Mouse (Mus musculus) hindbrain, embryonic 15.5 days (tissue): ENCODE measurements around the gene Clip1. TPM values are rescaled to one million over a fixed set of nuclear protein-coding genes. Genes with fewer than 3 reads are reported as not detected.
A peak's percentile ranks its signal among the peaks of the same experiment; 100 is the strongest.

Experiments used
- ATAC-seq: fragments of 200-750 bp; cut with Nextera tagmentation; 2 replicates; pipeline ENCODE4 v1.8.0; 2017; ENCODE audit warnings: low read depth, moderate number of reproducible peaks, moderate TSS enrichment; ENCODE audit not compliant: low FRiP score
- H3K27ac ChIP-seq: fragments of 300-500 bp; sonication (generic); replicated peaks from 2 replicates; pipeline ENCODE4 v1.5.1; 2015; ENCODE audit warnings: mild to moderate bottlenecking, inconsistent platforms
- H3K27me3 ChIP-seq: fragments of 300-500 bp; sonication (generic); 2 replicates; pipeline ENCODE4 v1.6.1; 2015; ENCODE audit warnings: control low read depth, inconsistent platforms
- H3K36me3 ChIP-seq: fragments of 300-500 bp; sonication (generic); 2 replicates; pipeline ENCODE4 v1.6.1; 2015; ENCODE audit warnings: control low read depth, inconsistent platforms
- H3K4me1 ChIP-seq: fragments of 300-500 bp; sonication (generic); replicated peaks from 2 replicates; pipeline ENCODE4 v1.6.1; 2015; ENCODE audit warnings: control low read depth, inconsistent platforms
- H3K4me2 ChIP-seq: fragments of 300-500 bp; sonication (generic); 2 replicates; pipeline ENCODE4 v1.6.1; 2015; ENCODE audit warnings: moderate library complexity, mild to moderate bottlenecking, inconsistent platforms
- H3K4me3 ChIP-seq: fragments of 300-500 bp; sonication (generic); 2 replicates; pipeline ENCODE4 v1.5.1; 2015; ENCODE audit warnings: mild to moderate bottlenecking, inconsistent platforms
- H3K9ac ChIP-seq: fragments of 300-500 bp; sonication (generic); 2 replicates; pipeline ENCODE4 v1.6.1; 2015; ENCODE audit warnings: inconsistent platforms
- H3K9me3 ChIP-seq: fragments of 300-500 bp; sonication (generic); 2 replicates; pipeline ENCODE4 v1.6.1; 2016; ENCODE audit warnings: control low read depth, inconsistent platforms
- WGBS: fragments of 180-500 bp; shearing (Covaris S2); methylation state at CpG from one replicate; pipeline ENCODE4 v1.1.7; 2015; 5-methylcytosine and 5-hydroxymethylcytosine counted together
- polyA plus RNA-seq: library from polyadenylated mRNA; unstranded; fragments of >200 nt; fragmentation: Nextera tagmentation; extraction: Ambion mirVana; gene quantifications from 2 replicates; pipeline ENCODE4 v1.2.1, GENCODE M21; 2015

Gene Clip1
- polyA plus RNA-seq, 1 experiment from 2014 or later: 81.0 TPM

- Histone ChIP-seq H3K4me3 (no peak overlapping the region), H3K27ac (no peak overlapping the region), H3K4me1 (peaks cover 7% of the 10 kb centered on the region), H3K9me3 (no peaks in the 10 kb centered on the region), H3K9ac (no peak overlapping the region), H3K27me3 (no peaks in the 10 kb centered on the region), H3K4me2 (no peak overlapping the region), H3K36me3 (peaks cover 55% of the 10 kb centered on the region)
- WGBS: 88% methylated on average over 3 of the region's 3 CpGs
- ATAC-seq: no peak
Observed at GRCm38 (mm10) chr5:123576696-123577095, 107.7 kb downstream of the Clip1 start.

- peaks cover 30% of the 10 kb centered on the region for H3K36me3 ChIP-seq
- H3K4me2 ChIP-seq: peak overlapping the region; percentile 84
- ATAC-seq: peak; percentile 10; the same call in 1 of the 2 replicates
- no peak overlapping the region for H3K9ac ChIP-seq
- H3K4me1 ChIP-seq: peaks cover 11% of the 10 kb centered on the region
- peak overlapping the region; percentile 35; the same call in 1 of the 2 replicates for H3K27ac ChIP-seq
- H3K4me3 ChIP-seq: peak overlapping the region; percentile 93
- no peaks in the 10 kb centered on the region for H3K9me3 ChIP-seq
- no peaks in the 10 kb centered on the region for H3K27me3 ChIP-seq
- 64% methylated on average over 8 of the region's 8 CpGs for WGBS
Observed at GRCm38 (mm10) chr5:123573362-123573761, 111.1 kb downstream of the Clip1 start.

GRCm38 (mm10) chr5:123572357-123573186, 111.8 kb downstream of the Clip1 start, which contains the start of gene Vps33a:
Vps33a (minus strand) TSS chr5:123573038.
- peak within 1 kb of the TSS; percentile 87 for H3K27ac ChIP-seq
- no peaks in the 10 kb centered on the region for H3K9me3 ChIP-seq
- under 1% methylated on average over 54 of the region's 54 CpGs for WGBS
- H3K27me3 ChIP-seq: no peaks in the 10 kb centered on the region
- ATAC-seq: peak; percentile 94
- peaks cover 11% of the 10 kb centered on the region for H3K4me1 ChIP-seq
- H3K36me3 ChIP-seq: peaks cover 28% of the 10 kb centered on the region
- peak within 1 kb of the TSS; percentile 84 for H3K4me2 ChIP-seq
- H3K4me3 ChIP-seq: peak within 1 kb of the TSS; percentile 93
- peak within 1 kb of the TSS; percentile 77 for H3K9ac ChIP-seq

DNA sequence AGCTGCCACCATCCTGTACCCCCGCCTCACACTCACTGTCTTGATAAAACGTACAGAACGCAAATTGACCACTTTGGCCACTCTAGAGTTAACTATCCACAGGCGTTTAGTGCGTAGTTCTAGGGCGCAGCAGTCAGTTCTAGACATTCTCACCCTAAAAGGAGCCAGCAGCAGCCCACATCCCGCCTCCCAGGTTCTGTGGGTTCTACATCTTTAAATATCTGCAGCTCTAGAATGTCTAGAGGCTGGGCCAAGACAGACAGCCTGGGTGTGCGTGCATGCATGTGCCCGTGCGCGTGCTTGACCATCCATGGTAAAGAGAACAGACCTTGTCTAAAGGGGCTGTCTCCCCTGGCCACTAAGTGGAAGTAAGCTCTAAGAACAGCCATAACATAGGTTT, 123.3 kb downstream of the Clip1 start:
- H3K9me3 ChIP-seq: no peaks in the 10 kb centered on the region
- H3K36me3 ChIP-seq: peaks cover 77% of the 10 kb centered on the region
- H3K27me3 ChIP-seq: no peaks in the 10 kb centered on the region
- no peak for ATAC-seq
- H3K4me1 ChIP-seq: no peaks in the 10 kb centered on the region
- no peak overlapping the region for H3K4me2 ChIP-seq
- H3K9ac ChIP-seq: no peak overlapping the region
- no peak overlapping the region for H3K27ac ChIP-seq
- H3K4me3 ChIP-seq: no peak overlapping the region
- WGBS: 96% methylated on average over 11 of the region's 11 CpGs

DNA sequence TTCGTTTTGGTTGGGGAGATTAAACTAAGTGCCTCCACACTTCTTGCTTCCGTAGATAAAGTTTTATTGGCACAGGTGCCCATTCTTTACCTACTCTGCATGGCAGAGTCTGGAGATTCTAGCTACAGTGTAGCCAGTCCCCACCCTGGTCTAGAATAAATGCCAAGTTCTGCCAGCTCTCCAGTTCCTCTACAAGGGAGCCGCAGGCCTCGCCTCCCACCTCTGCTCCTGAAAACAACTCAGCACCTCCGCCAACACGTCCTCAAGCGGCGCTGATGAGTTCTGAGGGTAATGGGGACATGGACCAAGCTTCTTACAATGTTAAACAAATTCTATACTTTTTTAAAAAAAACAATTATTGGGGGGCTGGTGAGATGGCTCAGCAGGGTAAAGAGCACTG, 124.8 kb downstream of the Clip1 start:
- WGBS: 96% methylated on average over 8 of the region's 8 CpGs
- Histone ChIP-seq H3K36me3 (peaks cover 69% of the 10 kb centered on the region), H3K27ac (no peak overlapping the region), H3K4me1 (no peaks in the 10 kb centered on the region), H3K27me3 (no peaks in the 10 kb centered on the region), H3K9ac (no peak overlapping the region), H3K4me3 (no peak overlapping the region), H3K4me2 (no peak overlapping the region), H3K9me3 (no peaks in the 10 kb centered on the region)
- no peak for ATAC-seq

DNA sequence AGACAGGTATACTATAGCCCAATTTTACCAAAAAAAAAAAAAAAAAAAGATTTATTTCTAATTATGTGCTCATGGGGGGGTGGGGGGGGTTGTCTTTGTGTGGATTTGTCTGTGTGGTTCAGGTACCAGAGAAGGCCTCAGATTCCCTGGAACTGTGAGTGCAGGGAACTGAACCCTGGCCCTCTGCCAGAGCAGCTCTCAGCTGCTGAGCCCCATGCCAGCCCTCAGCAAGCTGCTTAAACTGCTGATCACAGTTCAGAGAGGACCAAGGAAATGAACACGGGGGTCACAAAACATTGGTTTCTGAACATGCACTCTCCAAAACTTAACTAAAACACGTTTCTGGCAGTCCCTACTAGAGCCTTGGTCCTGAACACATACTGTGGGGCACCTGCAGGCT, 128.0 kb downstream of the Clip1 start:
- Histone ChIP-seq H3K27me3 (no peaks in the 10 kb centered on the region), H3K27ac (no peak overlapping the region), H3K9ac (no peak overlapping the region), H3K4me3 (no peak overlapping the region), H3K4me1 (no peaks in the 10 kb centered on the region), H3K4me2 (no peak overlapping the region), H3K9me3 (no peaks in the 10 kb centered on the region), H3K36me3 (peaks cover 46% of the 10 kb centered on the region)
- 60% methylated on average over 2 of the region's 2 CpGs for whole genome bisulfite sequencing
- no peak for ATAC-seq

- 91% methylated on average over 7 of the region's 7 CpGs for WGBS
- H3K4me1 ChIP-seq: no peaks in the 10 kb centered on the region
- H3K36me3 ChIP-seq: peaks cover 42% of the 10 kb centered on the region
- H3K4me2 ChIP-seq: no peak overlapping the region
- no peaks in the 10 kb centered on the region for H3K9me3 ChIP-seq
- no peak overlapping the region for H3K9ac ChIP-seq
- H3K27ac ChIP-seq: no peak overlapping the region
- no peak overlapping the region for H3K4me3 ChIP-seq
- H3K27me3 ChIP-seq: no peaks in the 10 kb centered on the region
- no peak for ATAC-seq
Observed at GRCm38 (mm10) chr5:123555693-123556092, 128.7 kb downstream of the Clip1 start.

DNA sequence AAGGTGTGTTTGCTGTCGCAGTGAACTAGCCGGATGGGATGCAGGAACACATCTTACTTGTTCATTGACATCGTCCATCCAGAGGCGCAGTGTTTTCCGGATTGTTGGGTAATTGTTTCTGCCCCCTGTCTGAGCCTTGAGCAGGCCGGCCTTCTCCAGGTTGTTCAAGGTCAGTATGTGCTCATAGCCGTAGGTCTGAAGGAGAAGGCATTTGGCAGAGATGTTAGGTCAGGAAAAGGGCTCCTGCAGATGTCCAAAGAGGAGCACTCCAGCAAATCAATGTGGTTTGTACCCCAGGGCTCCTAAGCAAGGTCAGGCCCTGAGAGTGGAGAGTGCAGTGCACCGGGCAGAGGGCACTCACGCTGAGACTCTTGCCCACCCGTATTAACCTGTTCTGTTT, 150.6 kb downstream of the Clip1 start:
- Histone ChIP-seq H3K27ac (no peak overlapping the region), H3K4me2 (no peak overlapping the region), H3K27me3 (no peaks in the 10 kb centered on the region), H3K9ac (no peak overlapping the region), H3K4me1 (no peaks in the 10 kb centered on the region), H3K4me3 (no peak overlapping the region), H3K9me3 (no peaks in the 10 kb centered on the region), H3K36me3 (peaks cover 80% of the 10 kb centered on the region)
- WGBS: 94% methylated on average over 10 of the region's 10 CpGs
- no peak for ATAC-seq

DNA sequence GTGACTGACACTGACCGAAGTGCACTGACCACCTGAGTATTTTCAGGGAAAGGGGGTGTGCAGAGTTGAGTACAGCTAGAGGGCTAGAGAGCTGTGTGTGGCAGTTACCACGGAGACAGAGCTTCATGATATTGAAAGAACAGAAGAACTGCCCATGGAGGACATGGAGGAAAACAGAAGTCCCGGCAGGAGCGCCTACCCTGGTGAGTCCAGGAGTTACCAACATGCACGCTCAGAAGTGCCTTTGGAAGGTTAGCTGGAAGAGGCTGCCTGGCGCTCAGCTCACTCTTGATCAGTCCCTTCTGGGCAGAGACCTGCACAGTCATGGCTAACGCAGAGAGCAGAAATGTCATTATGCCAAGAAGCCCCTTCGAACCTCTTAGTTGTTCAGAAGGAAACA, 154.4 kb downstream of the Clip1 start:
- no peak for ATAC-seq
- Histone ChIP-seq H3K4me2 (no peak overlapping the region), H3K36me3 (peaks cover 64% of the 10 kb centered on the region), H3K9ac (no peak overlapping the region), H3K27ac (no peak overlapping the region), H3K27me3 (no peaks in the 10 kb centered on the region), H3K4me3 (no peak overlapping the region), H3K9me3 (no peaks in the 10 kb centered on the region), H3K4me1 (peaks cover under 1% of the 10 kb centered on the region; the same call in 1 of the 2 replicates)
- 90% methylated on average over 8 of the region's 8 CpGs for WGBS

- ATAC-seq: no peak
- H3K4me1 ChIP-seq: peaks cover 9% of the 10 kb centered on the region
- 85% methylated on average over 7 of the region's 7 CpGs for WGBS
- H3K9me3 ChIP-seq: no peaks in the 10 kb centered on the region
- no peak overlapping the region for H3K27ac ChIP-seq
- H3K4me3 ChIP-seq: no peak overlapping the region
- H3K4me2 ChIP-seq: no peak overlapping the region
- no peaks in the 10 kb centered on the region for H3K27me3 ChIP-seq
- peaks cover 51% of the 10 kb centered on the region for H3K36me3 ChIP-seq
- no peak overlapping the region for H3K9ac ChIP-seq
Observed at GRCm38 (mm10) chr5:123528641-123529040, 155.8 kb downstream of the Clip1 start.
